Mouse (Mus musculus) Patski (cell line): ENCODE results near the gene Ric8b. TPM values are rescaled to one million over a fixed set of nuclear protein-coding genes. Genes with fewer than 3 reads are reported as not detected.

Source experiments
- ATAC-seq: fragments of 100-300 bp; one replicate; pipeline ENCODE4 v1.8.0; 2021
- CTCF ChIA-PET: fragments of 350-600 bp; sonication (Branson Sonifier 250); formaldehyde crosslinking; loops from one replicate; lab custom pipeline; 2022; ENCODE audit warnings: inconsistent platforms; lab: Charles Lee
- POLR2A ChIA-PET: fragments of 350-600 bp; sonication (Branson Sonifier 250); formaldehyde crosslinking; loops from one replicate; lab custom pipeline; 2022; ENCODE audit warnings: antibody characterized with exemption, inconsistent platforms; lab: Charles Lee
- DNase-seq: peaks from one replicate; pipeline ENCODE4 v3.0.0-alpha.2; 2011; ENCODE audit warnings: low read depth, low spot score
- H3K27me3 ChIP-seq: fragments of 371-371 bp; one replicate; pipeline ENCODE4 v1.5.1; 2021
- CTCF ChIP-seq: fragments of 100-300 bp; IDR thresholded peaks from one replicate; pipeline ENCODE4 v1.5.1; 2021
- in situ Hi-C: fragments of 300-500 bp; cut with MboI; formaldehyde crosslinking; loops from 3 replicates; pipeline ENCODE4 v1.11.1; 2018; ENCODE audit warnings: low pct_unique_long_range_greater_than_20kb, mixed read lengths
- polyA plus RNA-seq: library from polyadenylated mRNA; unstranded; gene quantifications from one replicate; pipeline ENCODE4 v1.2.3, GENCODE M21; 2021

The Ric8b gene
- polyA plus RNA-seq, 1 experiment from 2014 or later = 29.8 TPM

DNA sequence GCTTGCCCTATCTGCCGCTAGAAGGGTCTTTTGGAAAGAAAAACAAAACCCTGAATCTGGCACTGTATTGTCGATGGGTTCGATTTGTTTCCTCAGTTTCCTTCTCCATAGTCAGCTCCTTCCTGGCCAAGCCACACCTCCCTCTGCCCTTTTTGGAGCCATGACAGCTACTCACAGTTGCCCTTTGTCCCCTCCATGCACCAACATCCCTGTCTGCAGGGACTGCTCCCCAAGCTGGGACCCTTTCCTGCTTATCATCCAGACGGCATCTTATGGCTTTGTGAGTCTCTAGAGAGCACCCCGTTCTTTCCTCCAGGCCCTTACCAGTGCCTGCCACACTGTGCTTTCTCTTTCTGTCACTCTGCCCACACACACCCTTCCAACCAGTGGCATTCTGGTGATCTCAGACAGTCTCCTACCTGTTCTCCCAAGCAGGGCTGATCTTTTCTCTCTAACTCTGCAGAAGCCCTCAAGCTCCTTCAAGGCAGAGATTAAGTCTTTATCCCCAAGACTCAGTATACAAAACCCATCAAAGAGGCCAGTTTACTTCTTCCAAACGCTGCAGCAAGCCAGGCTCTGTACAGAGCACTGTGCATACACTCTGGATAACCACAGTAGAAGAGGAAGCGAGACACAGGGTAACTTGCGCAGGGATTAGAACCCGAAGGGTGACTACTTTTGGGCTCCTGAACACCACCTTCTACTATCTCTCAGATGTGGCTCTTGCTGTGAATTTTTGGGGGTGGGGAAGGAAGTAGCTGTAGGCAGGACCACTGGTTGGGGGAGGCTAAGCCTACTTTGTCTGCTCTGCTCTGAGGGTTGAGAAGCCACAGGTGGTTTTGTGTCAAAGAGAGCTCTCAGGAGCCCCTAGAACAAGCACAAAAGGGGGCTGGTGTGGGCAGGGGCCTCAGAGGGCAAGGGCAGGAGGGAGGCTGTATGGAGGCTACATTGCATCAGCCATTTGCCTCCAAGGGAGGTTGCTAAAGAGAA lies 20.2 kb upstream of the Ric8b start:
- ChIA-PET POLR2A (interaction anchor here (0.6 kb wide), 1 partner anchor 186 kb away, joined by 3 read pairs; no protein-coding TSS in a partner anchor), CTCF (interaction anchor here (0.9 to 1.0 kb wide), 2 partner anchors 10 to 62 kb away, joined by 3 read pairs; no protein-coding TSS in a partner anchor)
- DNase-seq (no peak), ATAC-seq (no peak)
- no peaks in the 10 kb centered on the region for H3K27me3 ChIP-seq
- in situ Hi-C loops = no loop called here
- TF ChIP-seq CTCF = no peak

DNA sequence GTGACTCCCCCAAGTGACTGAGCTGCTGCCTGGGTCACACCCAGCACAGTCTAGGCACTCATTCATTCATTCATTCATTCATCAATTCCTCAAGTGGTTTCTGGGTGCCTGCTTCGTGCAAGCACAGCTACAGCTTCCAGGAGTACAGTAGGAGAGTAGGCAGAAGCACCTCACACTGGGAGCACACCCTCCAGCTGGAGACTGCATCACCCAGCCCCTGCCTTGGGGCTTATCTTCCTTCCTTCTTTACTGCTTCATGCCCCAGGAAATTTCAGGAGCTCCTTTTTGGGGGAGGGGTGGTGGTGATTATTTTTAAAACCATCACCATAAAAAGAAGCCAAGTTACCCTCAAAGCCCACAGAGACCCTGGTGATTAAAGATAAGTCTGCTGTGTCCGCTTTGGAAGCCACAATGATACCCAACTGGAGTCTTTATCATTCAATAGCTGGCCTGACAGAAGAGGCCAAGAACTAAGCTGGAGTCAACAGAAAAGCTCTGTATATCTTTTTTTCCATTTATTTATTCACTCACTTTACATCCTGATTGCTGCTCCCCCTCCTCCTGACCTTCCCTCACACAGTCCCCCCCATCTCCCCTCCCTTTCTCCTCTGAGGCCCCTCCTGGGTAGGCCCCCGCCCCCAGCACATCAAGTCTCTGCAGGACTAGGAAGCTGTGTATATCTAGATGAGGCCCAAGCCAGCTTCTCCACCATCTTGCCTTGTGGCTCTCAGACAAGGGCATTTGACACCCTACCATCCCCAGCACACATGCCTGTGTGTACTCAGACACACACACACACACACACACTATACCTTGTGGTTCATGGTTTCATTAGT lies 19.1 kb upstream of the Ric8b start:
- DNase-seq (peak; percentile 37), ATAC-seq (peak; percentile 32)
- no peak for TF ChIP-seq CTCF
- no peaks in the 10 kb centered on the region for H3K27me3 ChIP-seq
- POLR2A ChIA-PET = interaction anchor here (0.5 kb wide), 1 partner anchor 59 kb away, joined by 3 read pairs; no protein-coding TSS in a partner anchor
- in situ Hi-C loops = no loop called here
- CTCF ChIA-PET = interaction anchor here (1.0 kb wide), 1 partner anchor 9 kb away, joined by 3 read pairs; no protein-coding TSS in a partner anchor

DNA sequence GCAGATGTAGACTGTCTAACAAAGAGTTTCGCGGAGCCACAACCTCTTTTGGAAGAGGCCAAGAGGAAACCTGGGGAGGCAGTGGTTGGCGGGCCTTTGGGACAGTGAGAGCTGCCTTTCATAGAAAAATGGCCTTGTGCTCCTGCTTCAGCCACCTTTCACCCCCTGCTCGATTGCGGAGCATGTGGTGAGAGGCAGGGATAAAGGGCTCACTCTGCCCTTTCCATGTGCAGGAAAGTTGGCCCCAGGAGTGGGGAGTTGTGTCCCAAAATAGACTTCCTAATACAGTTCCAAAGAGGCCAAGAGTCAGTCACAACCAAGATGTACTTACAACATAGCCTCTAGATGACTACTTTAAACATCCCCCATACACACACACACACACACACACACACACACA lies 15.7 kb upstream of the Ric8b start:
- DNase-seq (no peak), ATAC-seq (no peak)
- TF ChIP-seq CTCF = no peak
- in situ Hi-C loops = no loop called here
- ChIA-PET CTCF (no interaction called here), POLR2A (no interaction called here)
- H3K27me3 ChIP-seq = no peaks in the 10 kb centered on the region

DNA sequence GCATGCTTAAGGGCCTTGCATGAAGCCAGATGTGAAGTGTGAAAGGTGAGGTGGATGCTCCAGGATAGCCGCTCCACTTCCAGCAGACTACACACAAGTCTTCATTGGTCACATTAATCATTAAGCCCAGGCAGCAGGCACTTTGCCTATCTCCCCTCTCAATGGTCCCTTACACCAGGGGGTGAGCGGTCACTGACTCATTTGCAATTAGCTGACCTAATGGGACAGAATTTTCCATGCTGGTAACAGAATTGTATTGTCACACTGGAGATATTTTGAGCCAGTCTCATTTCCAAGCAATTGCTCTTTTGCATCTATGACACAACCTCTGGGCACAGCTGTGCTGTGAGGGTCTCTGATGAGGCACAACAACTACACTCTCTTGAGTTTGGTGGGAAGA lies 15.2 kb upstream of the Ric8b start:
- no peak for TF ChIP-seq CTCF
- ATAC-seq (peak; percentile 36), DNase-seq (peak; percentile 68)
- H3K27me3 ChIP-seq = no peaks in the 10 kb centered on the region
- ChIA-PET POLR2A (no interaction called here), CTCF (no interaction called here)
- in situ Hi-C loops = no loop called here

DNA sequence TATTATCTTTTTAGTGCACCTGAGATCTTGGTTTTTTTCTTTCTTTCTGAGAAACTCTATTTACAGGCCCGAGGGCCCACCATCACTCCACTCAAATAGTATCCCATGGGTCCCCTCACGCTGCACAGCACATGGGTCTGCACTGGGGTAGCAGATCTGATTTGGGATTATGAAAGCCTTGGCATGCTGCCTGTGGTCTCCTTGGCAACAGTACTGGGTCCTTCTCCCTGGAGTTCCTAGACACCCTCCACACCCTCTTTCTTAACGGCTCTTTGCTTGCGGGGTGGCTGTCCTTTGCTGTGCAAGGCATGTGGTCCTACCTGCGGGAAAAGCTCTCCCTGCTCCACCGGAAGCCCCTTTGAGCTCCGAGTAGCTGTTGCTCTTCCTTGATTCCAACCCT lies 14.1 kb upstream of the Ric8b start:
- ATAC-seq = no peak
- ChIA-PET POLR2A (no interaction called here), CTCF (no interaction called here)
- DNase-seq = no peak
- no peak for TF ChIP-seq CTCF
- H3K27me3 ChIP-seq = no peaks in the 10 kb centered on the region
- in situ Hi-C loops = no loop called here

DNA sequence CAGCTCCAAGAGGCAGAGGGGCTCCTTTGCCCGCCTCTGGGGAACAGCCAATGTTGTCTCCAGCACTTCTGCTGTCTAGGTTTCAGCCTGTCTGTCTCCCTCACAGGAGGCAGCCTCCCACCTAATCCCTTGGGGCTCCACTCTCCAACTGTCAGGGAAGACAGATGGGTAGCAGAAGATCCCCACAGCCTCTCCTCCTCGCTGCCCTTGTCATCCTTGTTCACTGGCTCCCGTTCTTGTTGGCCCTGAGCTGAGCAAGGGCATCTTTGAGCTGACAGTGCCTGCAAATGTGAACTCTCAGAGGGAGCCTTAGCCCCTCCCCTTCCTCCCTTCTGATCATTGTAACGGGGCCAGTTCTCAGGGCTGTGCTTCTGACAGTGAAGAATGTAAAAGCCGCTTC lies 13.7 kb upstream of the Ric8b start:
- TF ChIP-seq CTCF = no peak
- ChIA-PET CTCF (no interaction called here), POLR2A (no interaction called here)
- no peak for DNase-seq
- no peaks in the 10 kb centered on the region for H3K27me3 ChIP-seq
- ATAC-seq = no peak
- in situ Hi-C loops = no loop called here

DNA sequence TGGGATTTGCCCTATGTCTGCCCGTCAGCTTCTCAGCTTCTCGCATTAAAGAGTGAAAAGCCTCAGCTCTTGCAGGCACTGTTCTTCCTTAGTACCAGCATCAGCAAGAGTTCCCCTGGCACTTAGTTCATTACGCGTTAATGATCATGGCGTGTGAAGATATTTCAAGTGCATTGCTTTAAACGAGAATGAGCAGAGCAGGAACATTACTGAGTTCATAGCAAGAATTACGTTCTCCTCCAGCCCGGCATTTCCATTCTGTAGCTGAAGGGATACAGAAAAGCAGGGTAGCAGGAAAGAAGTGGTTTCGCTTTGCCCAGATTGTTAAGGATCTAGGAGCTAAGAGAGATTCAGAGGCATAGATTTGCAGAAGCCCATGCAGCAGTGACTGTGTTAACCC lies 10.5 kb upstream of the Ric8b start:
- no peak for TF ChIP-seq CTCF
- in situ Hi-C loops = no loop called here
- POLR2A ChIA-PET = no interaction called here
- H3K27me3 ChIP-seq = no peaks in the 10 kb centered on the region
- CTCF ChIA-PET = interaction anchor here (0.8 to 1.3 kb wide), 2 partner anchors 9 to 71 kb away, joined by 3 read pairs; no protein-coding TSS in a partner anchor
- no peak for ATAC-seq
- no peak for DNase-seq

DNA sequence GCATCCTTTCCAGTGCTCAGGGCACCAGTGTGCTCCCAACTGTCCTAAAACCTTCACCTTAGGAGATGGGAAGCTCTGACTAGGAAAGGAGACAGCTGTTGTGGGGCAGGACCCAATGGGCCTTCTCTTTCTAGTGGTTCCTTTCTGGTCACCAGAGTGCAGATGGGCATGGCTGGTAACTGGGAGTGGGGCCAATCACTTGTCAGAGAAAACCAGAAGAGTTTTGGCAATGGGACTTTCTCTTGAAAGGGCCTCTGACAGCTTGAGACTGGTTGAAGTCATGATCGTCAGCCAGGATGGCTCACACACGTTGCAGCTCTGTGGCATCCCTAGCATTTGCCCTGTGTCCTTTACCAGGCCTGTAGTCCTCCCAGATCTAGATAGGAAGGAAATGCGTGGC lies 9.4 kb upstream of the Ric8b start:
- in situ Hi-C loops = no loop called here
- H3K27me3 ChIP-seq = no peaks in the 10 kb centered on the region
- ChIA-PET CTCF (interaction anchor here (1.3 kb wide), 1 partner anchor 10 kb away, joined by 3 read pairs; no protein-coding TSS in a partner anchor), POLR2A (no interaction called here)
- no peak for ATAC-seq
- no peak for DNase-seq
- TF ChIP-seq CTCF = no peak

DNA sequence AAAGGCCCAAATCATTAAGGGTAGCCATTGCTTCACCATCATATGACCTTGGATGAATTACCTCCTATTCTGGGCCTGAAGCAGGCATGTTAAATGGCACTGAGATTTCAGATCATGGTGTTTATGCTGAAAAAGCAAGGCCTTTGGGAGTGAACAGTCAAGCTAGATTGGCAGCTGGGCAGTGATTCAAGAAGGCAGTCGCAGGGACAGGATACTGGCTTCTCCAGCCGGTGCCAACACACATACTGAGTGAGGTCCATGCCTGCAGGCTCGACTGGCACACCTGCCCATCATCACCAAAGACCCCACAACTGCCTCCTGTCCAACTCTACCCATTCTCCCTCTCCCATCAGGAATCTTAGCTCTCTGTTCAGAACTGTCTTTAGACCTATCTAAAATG lies 8.9 kb upstream of the Ric8b start:
- ChIA-PET POLR2A (no interaction called here), CTCF (no interaction called here)
- H3K27me3 ChIP-seq = no peaks in the 10 kb centered on the region
- ATAC-seq (no peak), DNase-seq (no peak)
- TF ChIP-seq CTCF = no peak
- in situ Hi-C loops = no loop called here

DNA sequence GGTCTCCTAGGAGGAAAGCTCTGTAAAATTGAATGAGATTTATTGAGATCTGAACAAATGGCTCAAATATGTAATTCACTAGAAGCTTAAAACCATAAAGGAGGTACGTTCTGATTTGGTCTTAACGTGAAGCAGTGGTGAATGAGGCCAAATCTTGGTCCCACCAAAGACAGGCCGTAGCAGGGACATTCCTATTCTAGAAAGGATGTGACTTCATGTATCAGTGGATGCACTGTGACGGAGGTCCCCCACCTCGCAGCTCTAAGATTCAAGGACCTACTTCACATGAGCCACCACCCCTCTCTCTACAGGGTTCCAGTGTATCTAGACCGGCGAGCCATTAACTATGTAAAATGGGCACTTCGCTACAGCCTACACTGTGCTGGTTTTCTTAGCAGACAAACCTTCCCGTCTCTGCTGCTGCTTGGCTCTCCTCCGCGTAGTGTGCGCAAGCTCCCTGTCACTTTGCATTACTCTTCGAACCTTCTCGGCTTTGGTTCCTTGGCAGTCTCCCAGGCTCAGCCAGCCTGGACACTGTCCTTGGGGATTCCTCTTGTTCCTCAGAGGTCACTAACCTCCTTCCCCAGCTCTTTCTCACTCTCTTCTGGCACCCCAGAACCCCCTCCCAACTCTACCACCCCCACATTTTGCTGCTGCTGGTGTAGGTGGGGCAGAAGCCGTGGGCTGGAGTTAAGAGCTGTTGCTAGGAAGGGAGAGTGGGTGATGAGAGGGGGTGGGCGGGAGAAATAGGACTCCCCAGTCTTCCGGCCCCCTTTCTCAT lies 8.2 kb upstream of the Ric8b start:
- no peak for DNase-seq
- H3K27me3 ChIP-seq = no peaks in the 10 kb centered on the region
- in situ Hi-C loops = no loop called here
- ATAC-seq = no peak
- TF ChIP-seq CTCF = no peak
- POLR2A ChIA-PET = interaction anchor here (0.6 kb wide), 1 partner anchor 54 kb away, joined by 3 read pairs; no protein-coding TSS in a partner anchor
- CTCF ChIA-PET = no interaction called here
